Mouse (Mus musculus) right cerebral cortex, adult 18-20 months (tissue): ENCODE data around the gene Ptprd.
"Not testable (repeated sequence)": the region's sequence is repeated elsewhere in the genome, so short reads cannot be mapped to it uniquely, and the experiment has no call there.

Source experiments
- DNase-seq: peaks from one replicate; pipeline ENCODE4 v3.0.0; 2022; ENCODE audit warnings: mixed read lengths

Gene Ptprd

GRCm38 (mm10) chr4:76155750-76156149 is 2056.0 kb downstream of the Ptprd start:
- DNase-seq = no peak

GRCm38 (mm10) chr4:76154190-76154589 is 2057.6 kb downstream of the Ptprd start:
- no peak for DNase-seq

GRCm38 (mm10) chr4:76144925-76145324 is 2066.8 kb downstream of the Ptprd start:
- no peak for DNase-seq

GRCm38 (mm10) chr4:76144333-76144732 is 2067.4 kb downstream of the Ptprd start:
- DNase-seq = no peak

GRCm38 (mm10) chr4:76137901-76138300 is 2073.9 kb downstream of the Ptprd start:
- DNase-seq = no peak

- no peak for DNase-seq
Measured at GRCm38 (mm10) chr4:76136625-76137024, 2075.1 kb downstream of the Ptprd start.

- no peak for DNase-seq
Measured at GRCm38 (mm10) chr4:76091845-76092244, 2119.9 kb downstream of the Ptprd start.

GRCm38 (mm10) chr4:76089866-76090265 is 2121.9 kb downstream of the Ptprd start:
- DNase-seq = no peak

- no peak for DNase-seq
Measured at GRCm38 (mm10) chr4:76076051-76076450, 2135.7 kb downstream of the Ptprd start.

GRCm38 (mm10) chr4:76073286-76073685 is 2138.5 kb downstream of the Ptprd start:
- DNase-seq = no peak

GRCm38 (mm10) chr4:76071720-76072119 is 2140.0 kb downstream of the Ptprd start:
- DNase-seq = no peak

GRCm38 (mm10) chr4:76056836-76057235 is 2154.9 kb downstream of the Ptprd start:
- DNase-seq = no peak

- DNase-seq = no peak
Measured at GRCm38 (mm10) chr4:76045650-76046049, 2166.1 kb downstream of the Ptprd start.

GRCm38 (mm10) chr4:76044802-76045201 is 2167.0 kb downstream of the Ptprd start:
- no peak for DNase-seq

- DNase-seq = not testable (repeated sequence)
Measured at GRCm38 (mm10) chr4:76037178-76037577, 2174.6 kb downstream of the Ptprd start.

- no peak for DNase-seq
Measured at GRCm38 (mm10) chr4:76025571-76026325, 2186.0 kb downstream of the Ptprd start.

GRCm38 (mm10) chr4:76024502-76024821 is 2187.3 kb downstream of the Ptprd start:
- DNase-seq = no peak

GRCm38 (mm10) chr4:76023756-76024501 is 2187.8 kb downstream of the Ptprd start:
- DNase-seq = no peak

GRCm38 (mm10) chr4:76021670-76022069 is 2190.1 kb downstream of the Ptprd start:
- no peak for DNase-seq

GRCm38 (mm10) chr4:76015026-76015425 is 2196.7 kb downstream of the Ptprd start:
- no peak for DNase-seq

- DNase-seq = no peak
Measured at GRCm38 (mm10) chr4:76014151-76014840, 2197.5 kb downstream of the Ptprd start.

GRCm38 (mm10) chr4:76008580-76008979 is 2203.2 kb downstream of the Ptprd start:
- no peak for DNase-seq

GRCm38 (mm10) chr4:76007219-76007618 is 2204.5 kb downstream of the Ptprd start:
- DNase-seq = no peak

GRCm38 (mm10) chr4:76006717-76007116 is 2205.0 kb downstream of the Ptprd start:
- DNase-seq = no peak
